8 mouse cellular contexts compared by ENCODE assay signal in genomic region chr1:131199118-131199821, GRCm38 (mm10). TPM values are rescaled to one million over a fixed set of nuclear protein-coding genes. Genes with fewer than 3 reads are reported as not detected.
DNase-seq lines count a peak whose midpoint lies in the region; ATAC-seq and TF ChIP-seq lines count a peak whose summit lies in the region.

No protein-coding gene starts in this region.

- no peak overlapping the region for H3K4me3 ChIP-seq in kidney, postnatal 0 days (replicated peaks; ENCODE audit: low read depth, low read length)
- no peak overlapping the region for H3K4me3 ChIP-seq in kidney, embryonic 16.5 days (ENCODE audit: low read length)
- H3K4me3 ChIP-seq in bone marrow, adult 2 months (replicated peaks; ENCODE audit: control insufficient read depth, low read depth, low read length): peak overlapping the region; percentile 82
- no peak overlapping the region for H3K4me3 ChIP-seq in limb, embryonic 11.5 days (ENCODE audit: low read depth, low read length)

- H3K4me1 ChIP-seq in kidney, postnatal 0 days (replicated peaks; ENCODE audit: insufficient read depth, low read length): no peaks in the 10 kb centered on the region; the same call in 1 of the 2 replicates
- 0 out of 2 replicates have a peak, but pooled peaks cover 6% of the 10 kb centered on the region for H3K4me1 ChIP-seq in kidney, embryonic 16.5 days (ENCODE audit: insufficient read depth, low read length)
- H3K4me1 ChIP-seq in bone marrow, adult 2 months (ENCODE audit: control insufficient read depth, insufficient read depth, low read length): peaks cover 4% of the 10 kb centered on the region
- peaks cover 5% of the 10 kb centered on the region for H3K4me1 ChIP-seq in limb, embryonic 11.5 days (ENCODE audit: control insufficient read depth, insufficient read depth, low read length)

- 0 out of 2 replicates have a peak overlapping the region, but pooled peaks have one; percentile 1 for H3K27ac ChIP-seq in kidney, postnatal 0 days
- H3K27ac ChIP-seq in kidney, embryonic 16.5 days (ENCODE audit: low read length): no peak overlapping the region
- H3K27ac ChIP-seq in bone marrow, adult 2 months (ENCODE audit: control insufficient read depth, insufficient read depth, low read depth, low read length, poor library complexity): peak overlapping the region; percentile 96
- no peak overlapping the region for H3K27ac ChIP-seq in limb, embryonic 11.5 days (replicated peaks; ENCODE audit: low read depth, low read length)

- H3K4me2 ChIP-seq in kidney, postnatal 0 days (ENCODE audit: low read length): no peak overlapping the region
- no peak overlapping the region for H3K4me2 ChIP-seq in kidney, embryonic 16.5 days (replicated peaks; ENCODE audit: low read depth, low read length)
- no peak overlapping the region for H3K4me2 ChIP-seq in limb, embryonic 11.5 days (ENCODE audit: low read depth, severe bottlenecking)

- TF ChIP-seq POLR2A in bone marrow, adult 2 months (IDR thresholded peaks at IDR 0.05; ENCODE audit: borderline replicate concordance, control insufficient read depth, low read depth, low read length): 0 out of 2 replicates have a peak, but pooled peaks have one; percentile 19

- TF ChIP-seq CTCF in kidney, postnatal 0 days (IDR thresholded peaks at IDR 0.05; ENCODE audit: low read depth): no peak
- no peak for TF ChIP-seq CTCF in bone marrow, adult 2 months (IDR thresholded peaks at IDR 0.05; ENCODE audit: control insufficient read depth, insufficient read depth, low read length)

- H3K27me3 ChIP-seq in kidney, postnatal 0 days (ENCODE audit: insufficient read depth, low read length): no peaks in the 10 kb centered on the region
- H3K27me3 ChIP-seq in kidney, embryonic 16.5 days (ENCODE audit: insufficient read depth, low read length): no peaks in the 10 kb centered on the region
- H3K27me3 ChIP-seq in limb, embryonic 11.5 days (ENCODE audit: control insufficient read depth, insufficient read depth, low read length): no peaks in the 10 kb centered on the region

- no peaks in the 10 kb centered on the region for H3K9me3 ChIP-seq in kidney, postnatal 0 days (replicated peaks; ENCODE audit: low read length)
- no peaks in the 10 kb centered on the region for H3K9me3 ChIP-seq in kidney, embryonic 16.5 days (ENCODE audit: low read length)
- H3K9me3 ChIP-seq in limb, embryonic 11.5 days (ENCODE audit: control insufficient read depth, low read length): no peaks in the 10 kb centered on the region

- no peaks in the 10 kb centered on the region for H3K36me3 ChIP-seq in kidney, postnatal 0 days (ENCODE audit: insufficient read depth, low read length)
- H3K36me3 ChIP-seq in kidney, embryonic 16.5 days (ENCODE audit: insufficient read depth, low read length): no peaks in the 10 kb centered on the region
- no peaks in the 10 kb centered on the region for H3K36me3 ChIP-seq in limb, embryonic 11.5 days (ENCODE audit: control insufficient read depth, insufficient read depth, low read length)

- no peak for DNase-seq in kidney, postnatal 0 days (ENCODE audit: low spot score)
- peak; percentile 34 for DNase-seq in limb, embryonic 11.5 days (ENCODE audit: low spot score)
- DNase-seq in spleen, postnatal 36 days (ENCODE audit: low spot score in 2 of 2): peak; percentile 44 to 50
- DNase-seq in frontal cortex, adult 2 months (ENCODE audit: extremely low spot score in 1 of 2, low spot score in 1 of 2): no peak
- no peak for DNase-seq in layer of hippocampus, adult 18-20 months (ENCODE audit: low spot score in 2 of 2)
- DNase-seq in embryo, embryonic 9.5 days (ENCODE audit: extremely low spot score): no peak

- no peak overlapping the region for H3K9ac ChIP-seq in kidney, postnatal 0 days (ENCODE audit: low read depth, low read length)
- H3K9ac ChIP-seq in kidney, embryonic 16.5 days (replicated peaks; ENCODE audit: low read length): no peak overlapping the region
- no peak overlapping the region for H3K9ac ChIP-seq in limb, embryonic 11.5 days (ENCODE audit: low read length)

- 64% methylated on average over 18 of the region's 18 CpGs for WGBS in kidney, postnatal 0 days
- WGBS in kidney, embryonic 16.5 days: 63% methylated on average over 18 of the region's 18 CpGs
- 2% methylated on average over 18 of the region's 18 CpGs for WGBS in bone marrow, adult 2 months
- WGBS in limb, embryonic 11.5 days: 63% methylated on average over 18 of the region's 18 CpGs

- no peak for ATAC-seq in kidney, postnatal 0 days (replicated peaks; ENCODE audit: low FRiP score, low read depth)
- no peak for ATAC-seq in kidney, embryonic 16.5 days (ENCODE audit: low FRiP score, low TSS enrichment)
- no peak for ATAC-seq in limb, embryonic 11.5 days (ENCODE audit: insufficient number of reproducible peaks, low FRiP score, low TSS enrichment, low read depth)

RNA-seq across cellular contexts. Expression of gene Rassf5, which starts 45.8 kb away (rescaled TPM):
- 3.4 and 3.8 TPM in 2 replicates for polyA plus RNA-seq in kidney, postnatal 0 days (2015; fragmentation: Nextera tagmentation; extraction: Ambion mirVana)
- polyA plus RNA-seq in kidney, embryonic 16.5 days (2015; fragmentation: Nextera tagmentation; extraction: Ambion mirVana): 2.6 and 3.1 TPM in 2 replicates
- 12.7 and 21.8 TPM in 2 replicates for polyA plus RNA-seq in bone marrow, adult 2 months (2011; ENCODE audit: insufficient read depth, insufficient read length, low replicate concordance, missing spikeins)
- 1.2 and 1.4 TPM in 2 replicates for polyA plus RNA-seq in limb, embryonic 11.5 days (2014; fragmentation: Nextera tagmentation; extraction: Ambion mirVana)
- polyA plus RNA-seq in frontal cortex, adult 2 months (2012; rRNA removed): 10.3 and 11.9 TPM in 2 replicates
- 10 to 100 TPM; 15.9 to 17.4 TPM for total RNA-seq in layer of hippocampus, adult 18-20 months (2021)

RNA-seq across cellular contexts. Expression of gene Eif2d, which starts 46.3 kb away (rescaled TPM):
- polyA plus RNA-seq in kidney, postnatal 0 days (2015; fragmentation: Nextera tagmentation; extraction: Ambion mirVana): 49.1 and 53.0 TPM in 2 replicates
- 70.0 and 70.5 TPM in 2 replicates for polyA plus RNA-seq in kidney, embryonic 16.5 days (2015; fragmentation: Nextera tagmentation; extraction: Ambion mirVana)
- 18.9 and 25.3 TPM in 2 replicates for polyA plus RNA-seq in bone marrow, adult 2 months (2011; ENCODE audit: insufficient read depth, insufficient read length, low replicate concordance, missing spikeins)
- polyA plus RNA-seq in limb, embryonic 11.5 days (2014; fragmentation: Nextera tagmentation; extraction: Ambion mirVana): 70.3 and 72.3 TPM in 2 replicates
- polyA plus RNA-seq in frontal cortex, adult 2 months (2012; rRNA removed): 52.9 and 54.2 TPM in 2 replicates
- total RNA-seq in layer of hippocampus, adult 18-20 months (2021): 10 to 100 TPM; 37.0 to 38.3 TPM

Comparison
In these comparisons a context has a peak if more than half of its experiments do, and no peak if none do; other contexts are left out.
1. H3K27ac ChIP-seq: peak in kidney, postnatal 0 days (single experiment) and bone marrow, adult 2 months (single experiment); none in kidney, embryonic 16.5 days (single experiment) and limb, embryonic 11.5 days (single experiment).
2. DNase-seq: peak in limb, embryonic 11.5 days (single experiment) and spleen, postnatal 36 days (2 of 2); none in kidney, postnatal 0 days (single experiment), frontal cortex, adult 2 months (0 of 2), layer of hippocampus, adult 18-20 months (0 of 2) and embryo, embryonic 9.5 days (single experiment).